Mouse (Mus musculus): ENCODE results near the gene Guca1a. TPM values are rescaled to one million over a fixed set of nuclear protein-coding genes. Genes with fewer than 3 reads are reported as not detected.

Guca1a gene
- 1.0 and 1.6 TPM in 2 replicates for polyA plus RNA-seq (2014; fragmentation: Nextera tagmentation; extraction: Ambion mirVana)

- peaks cover 15% of the 10 kb centered on the region; the same call in 1 of the 2 replicates for H3K27me3 ChIP-seq (replicated peaks; ENCODE audit: control insufficient read depth, insufficient read depth, low read length)
- H3K4me3 ChIP-seq (ENCODE audit: low read depth, low read length): no peak within 1 kb of the TSS
- H3K27ac ChIP-seq (ENCODE audit: low read depth, low read length): no peak within 1 kb of the TSS
- DNase-seq (ENCODE audit: low spot score) (no peak), ATAC-seq (replicated peaks; ENCODE audit: low FRiP score) (no peak)
- 56% methylated on average over 10 of the region's 10 CpGs for WGBS
- no peaks in the 10 kb centered on the region for H3K36me3 ChIP-seq (ENCODE audit: control insufficient read depth, insufficient read depth, low read length)
- no peak within 1 kb of the TSS for H3K4me2 ChIP-seq
- H3K4me1 ChIP-seq (replicated peaks; ENCODE audit: control insufficient read depth, insufficient read depth, low read length): peaks cover 4% of the 10 kb centered on the region; the same call in 1 of the 2 replicates
- no peak within 1 kb of the TSS for H3K9ac ChIP-seq (ENCODE audit: low read depth, low read length)
- no peaks in the 10 kb centered on the region for H3K9me3 ChIP-seq (ENCODE audit: control insufficient read depth, low read length)
Observed at GRCm38 (mm10) chr17:47400451-47400850, at the start of gene Guca1a. Gene Guca1a, minus strand, starts transcription at chr17:47400584.

DNA sequence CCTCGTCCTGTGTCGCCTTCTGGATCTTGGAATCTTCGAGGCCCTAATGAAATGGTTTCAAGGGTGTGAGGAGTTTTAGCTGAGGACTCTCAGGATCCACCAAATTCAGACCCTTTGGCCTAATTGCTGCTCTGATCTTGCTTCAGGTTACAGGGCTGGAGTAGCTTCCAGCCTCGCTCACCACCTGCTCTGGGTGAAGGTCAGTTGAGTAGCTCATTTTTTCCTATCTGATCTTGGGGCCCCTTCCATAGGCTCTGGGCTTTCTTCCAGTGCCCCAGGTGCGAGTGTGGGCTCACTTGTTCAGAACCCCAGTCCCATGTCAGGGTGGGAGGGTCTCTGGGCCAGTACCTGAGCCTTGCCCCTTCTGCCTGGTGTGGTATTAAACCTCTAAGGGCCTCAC, 49.0 kb upstream of the Guca1a start:
- Histone ChIP-seq H3K27ac (ENCODE audit: low read depth, low read length) (no peak overlapping the region), H3K4me3 (ENCODE audit: low read depth, low read length) (no peak overlapping the region), H3K9me3 (ENCODE audit: control insufficient read depth, low read length) (no peaks in the 10 kb centered on the region), H3K36me3 (ENCODE audit: control insufficient read depth, insufficient read depth, low read length) (no peaks in the 10 kb centered on the region), H3K9ac (ENCODE audit: low read depth, low read length) (no peak overlapping the region), H3K4me1 (replicated peaks; ENCODE audit: control insufficient read depth, insufficient read depth, low read length) (peaks cover 47% of the 10 kb centered on the region), H3K27me3 (replicated peaks; ENCODE audit: control insufficient read depth, insufficient read depth, low read length) (no peaks in the 10 kb centered on the region), H3K4me2 (no peak overlapping the region)
- 78% methylated on average over 5 of the region's 5 CpGs for WGBS
- ATAC-seq (replicated peaks; ENCODE audit: low FRiP score): no peak
- no peak for DNase-seq (ENCODE audit: low spot score)

DNA sequence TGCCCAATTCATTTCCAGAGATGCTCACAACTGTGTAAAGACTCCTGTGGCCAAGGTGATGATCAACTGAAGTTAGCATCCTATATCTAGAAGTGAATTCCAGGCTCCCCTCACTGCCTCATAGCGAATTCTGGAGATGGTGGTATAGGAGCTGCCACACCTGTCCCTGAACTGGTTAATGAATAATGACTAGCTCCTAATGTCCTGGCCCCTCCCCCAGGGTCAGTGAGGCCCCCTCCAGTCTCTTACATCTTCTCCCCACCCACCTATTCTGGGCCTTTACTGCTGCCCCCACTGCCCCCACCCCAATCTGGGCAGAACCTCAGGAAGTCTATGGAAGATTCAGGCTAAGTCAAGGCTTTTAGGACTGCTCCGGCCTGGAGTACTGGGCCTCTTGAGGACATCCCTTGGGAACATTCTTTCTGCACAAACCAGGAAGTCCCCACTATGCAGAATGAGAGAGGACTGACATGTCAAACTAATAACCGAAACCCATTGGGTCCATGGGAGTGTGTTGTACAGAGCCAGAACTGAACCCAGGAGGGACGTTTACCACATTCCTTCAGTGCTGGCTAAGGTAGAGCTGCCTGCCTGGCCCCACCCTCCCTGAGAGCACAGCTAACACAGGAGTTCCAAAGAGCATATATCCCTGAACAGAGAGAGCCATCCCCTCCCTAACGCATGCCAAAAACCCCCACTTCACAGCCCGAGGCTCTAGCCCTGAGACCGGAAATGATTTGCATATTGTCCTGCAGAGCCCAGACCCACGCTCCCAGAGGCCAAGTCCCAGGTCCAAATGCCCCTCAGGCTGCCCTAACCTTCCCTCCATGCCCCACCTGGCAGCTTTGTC, 48.4 kb upstream of the Guca1a start:
- Histone ChIP-seq H3K9ac (ENCODE audit: low read depth, low read length) (no peak overlapping the region), H3K9me3 (ENCODE audit: control insufficient read depth, low read length) (no peaks in the 10 kb centered on the region), H3K4me2 (no peak overlapping the region), H3K27me3 (replicated peaks; ENCODE audit: control insufficient read depth, insufficient read depth, low read length) (no peaks in the 10 kb centered on the region), H3K4me1 (replicated peaks; ENCODE audit: control insufficient read depth, insufficient read depth, low read length) (peaks cover 48% of the 10 kb centered on the region), H3K27ac (ENCODE audit: low read depth, low read length) (no peak overlapping the region), H3K4me3 (ENCODE audit: low read depth, low read length) (no peak overlapping the region), H3K36me3 (ENCODE audit: control insufficient read depth, insufficient read depth, low read length) (no peaks in the 10 kb centered on the region)
- DNase-seq (ENCODE audit: low spot score) (no peak), ATAC-seq (replicated peaks; ENCODE audit: low FRiP score) (no peak)
- 45% methylated on average over 8 of the region's 8 CpGs for WGBS

GRCm38 (mm10) chr17:47446561-47446960, 46.2 kb upstream of the Guca1a start:
- Histone ChIP-seq H3K9me3 (ENCODE audit: control insufficient read depth, low read length) (no peaks in the 10 kb centered on the region), H3K4me1 (replicated peaks; ENCODE audit: control insufficient read depth, insufficient read depth, low read length) (peaks cover 41% of the 10 kb centered on the region)
- 75% methylated on average over 11 of the region's 11 CpGs for WGBS

DNA sequence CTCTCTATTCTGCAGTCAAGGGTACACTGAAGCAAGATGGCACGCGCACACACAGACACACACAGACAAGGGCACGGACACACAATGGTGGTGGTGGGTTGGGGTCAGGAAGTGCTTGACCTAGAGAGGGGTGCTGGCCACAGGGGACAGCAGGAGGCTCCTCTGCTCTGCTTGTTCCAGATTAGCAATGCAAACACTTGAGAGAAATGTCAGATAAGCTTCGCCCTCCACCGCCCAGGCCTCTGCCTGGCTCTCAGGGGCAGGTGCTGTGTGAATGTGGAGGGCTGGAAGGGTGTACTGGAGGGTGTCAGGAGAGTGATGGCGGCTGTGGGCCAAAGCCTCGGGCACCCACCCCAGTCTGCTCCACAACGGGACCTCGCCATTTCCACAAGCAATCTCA, 45.6 kb upstream of the Guca1a start:
- ATAC-seq (replicated peaks; ENCODE audit: low FRiP score): peak; percentile 73
- Histone ChIP-seq H3K9ac (ENCODE audit: low read depth, low read length) (no peak overlapping the region), H3K4me2 (peak overlapping the region; percentile 25), H3K27me3 (replicated peaks; ENCODE audit: control insufficient read depth, insufficient read depth, low read length) (no peaks in the 10 kb centered on the region), H3K36me3 (ENCODE audit: control insufficient read depth, insufficient read depth, low read length) (no peaks in the 10 kb centered on the region), H3K27ac (ENCODE audit: low read depth, low read length) (peak overlapping the region; percentile 41; the same call in 1 of the 2 replicates), H3K9me3 (ENCODE audit: control insufficient read depth, low read length) (no peaks in the 10 kb centered on the region), H3K4me3 (ENCODE audit: low read depth, low read length) (no peak overlapping the region), H3K4me1 (replicated peaks; ENCODE audit: control insufficient read depth, insufficient read depth, low read length) (peaks cover 46% of the 10 kb centered on the region)
- WGBS: 38% methylated on average over 9 of the region's 9 CpGs
- DNase-seq (ENCODE audit: low spot score): no peak

More at GRCm38 (mm10) chr17:47446561-47446960, 46.2 kb upstream of the Guca1a start:
- no peak overlapping the region for H3K4me3 ChIP-seq (ENCODE audit: low read depth, low read length)
- H3K9ac ChIP-seq (ENCODE audit: low read depth, low read length): no peak overlapping the region
- H3K36me3 ChIP-seq (ENCODE audit: control insufficient read depth, insufficient read depth, low read length): no peaks in the 10 kb centered on the region
- no peaks in the 10 kb centered on the region for H3K27me3 ChIP-seq (replicated peaks; ENCODE audit: control insufficient read depth, insufficient read depth, low read length)
- no peak for ATAC-seq (replicated peaks; ENCODE audit: low FRiP score)
- no peak overlapping the region for H3K4me2 ChIP-seq
- DNase-seq (ENCODE audit: low spot score): no peak
- H3K27ac ChIP-seq (ENCODE audit: low read depth, low read length): no peak overlapping the region

- no peak for ATAC-seq (replicated peaks; ENCODE audit: low FRiP score)
- no peak overlapping the region for H3K27ac ChIP-seq (ENCODE audit: low read depth, low read length)
- peaks cover 49% of the 10 kb centered on the region for H3K4me1 ChIP-seq (replicated peaks; ENCODE audit: control insufficient read depth, insufficient read depth, low read length)
Observed at GRCm38 (mm10) chr17:47445518-47445917, 45.1 kb upstream of the Guca1a start.

GRCm38 (mm10) chr17:47444113-47444512, 43.7 kb upstream of the Guca1a start:
- DNase-seq (ENCODE audit: low spot score) (no peak), ATAC-seq (replicated peaks; ENCODE audit: low FRiP score) (no peak)
- Histone ChIP-seq H3K4me2 (no peak overlapping the region), H3K27ac (ENCODE audit: low read depth, low read length) (no peak overlapping the region), H3K36me3 (ENCODE audit: control insufficient read depth, insufficient read depth, low read length) (no peaks in the 10 kb centered on the region), H3K4me3 (ENCODE audit: low read depth, low read length) (no peak overlapping the region), H3K9me3 (ENCODE audit: control insufficient read depth, low read length) (no peaks in the 10 kb centered on the region), H3K9ac (ENCODE audit: low read depth, low read length) (no peak overlapping the region), H3K27me3 (replicated peaks; ENCODE audit: control insufficient read depth, insufficient read depth, low read length) (no peaks in the 10 kb centered on the region), H3K4me1 (replicated peaks; ENCODE audit: control insufficient read depth, insufficient read depth, low read length) (peaks cover 54% of the 10 kb centered on the region)
- 62% methylated on average over 6 of the region's 6 CpGs for WGBS

More at GRCm38 (mm10) chr17:47445518-47445917, 45.1 kb upstream of the Guca1a start:
- no peak overlapping the region for H3K4me3 ChIP-seq (ENCODE audit: low read depth, low read length)
- DNase-seq (ENCODE audit: low spot score): no peak
- H3K27me3 ChIP-seq (replicated peaks; ENCODE audit: control insufficient read depth, insufficient read depth, low read length): no peaks in the 10 kb centered on the region
- no peak overlapping the region for H3K4me2 ChIP-seq
- 38% methylated on average over 11 of the region's 11 CpGs for WGBS
- no peak overlapping the region for H3K9ac ChIP-seq (ENCODE audit: low read depth, low read length)
- H3K36me3 ChIP-seq (ENCODE audit: control insufficient read depth, insufficient read depth, low read length): no peaks in the 10 kb centered on the region
- H3K9me3 ChIP-seq (ENCODE audit: control insufficient read depth, low read length): no peaks in the 10 kb centered on the region

DNA sequence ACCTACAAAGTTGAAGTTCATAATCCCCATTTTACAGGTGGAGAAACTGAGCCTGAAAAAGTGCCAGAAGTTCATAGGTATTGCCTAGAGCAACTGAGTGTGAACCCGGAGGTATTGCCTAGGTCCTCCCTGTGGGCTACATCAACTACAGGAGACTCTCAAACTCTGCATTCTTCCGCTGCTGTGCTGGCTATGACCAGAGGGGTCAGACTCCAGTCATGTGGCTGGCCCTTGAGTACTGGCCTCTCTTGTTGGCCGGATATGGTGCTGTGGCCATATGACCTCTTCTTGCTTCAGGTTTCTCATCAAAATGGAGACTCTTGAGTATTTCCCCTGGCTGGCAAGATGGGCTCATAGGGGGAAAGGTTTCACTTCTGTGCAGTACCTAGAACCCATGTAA, 41.9 kb upstream of the Guca1a start:
- H3K4me1 ChIP-seq (replicated peaks; ENCODE audit: control insufficient read depth, insufficient read depth, low read length): peaks cover 51% of the 10 kb centered on the region
- H3K9ac ChIP-seq (ENCODE audit: low read depth, low read length): no peak overlapping the region
- no peaks in the 10 kb centered on the region for H3K36me3 ChIP-seq (ENCODE audit: control insufficient read depth, insufficient read depth, low read length)
- no peaks in the 10 kb centered on the region for H3K9me3 ChIP-seq (ENCODE audit: control insufficient read depth, low read length)
- H3K4me3 ChIP-seq (ENCODE audit: low read depth, low read length): no peak overlapping the region
- H3K27me3 ChIP-seq (replicated peaks; ENCODE audit: control insufficient read depth, insufficient read depth, low read length): peaks cover 14% of the 10 kb centered on the region
- H3K27ac ChIP-seq (ENCODE audit: low read depth, low read length): no peak overlapping the region
- 81% methylated on average over 3 of the region's 3 CpGs for WGBS
- DNase-seq (ENCODE audit: low spot score) (no peak), ATAC-seq (replicated peaks; ENCODE audit: low FRiP score) (no peak)
- H3K4me2 ChIP-seq: no peak overlapping the region

All from liver, embryonic 11.5 days (tissue).